Mouse (Mus musculus) CH12.LX (cell line): ENCODE results near the gene Trim31. TPM values are rescaled to one million over a fixed set of nuclear protein-coding genes. Genes with fewer than 3 reads are reported as not detected.

Source experiments
- DNase-seq: peaks from one replicate; pipeline ENCODE4 v3.0.0-alpha.2; 2013; ENCODE audit errors: extremely low read depth
- H3K27ac ChIP-seq: 2 replicates; pipeline ENCODE4 v1.5.1; 2012; ENCODE audit warnings: low read depth, mild to moderate bottlenecking, control low read depth, moderate library complexity; ENCODE audit not compliant: insufficient read depth
- H3K27me3 ChIP-seq: replicated peaks from 2 replicates; pipeline ENCODE3; 2012; ENCODE audit warnings: inconsistent platforms
- H3K36me3 ChIP-seq, 2 experiments: replicated peaks in 1 of 2; 2 replicates each; pipeline versions ENCODE3 to v1.6.1; 2012; ENCODE audit warnings: inconsistent platforms in 1 of 2, low read length in 1 of 2, mild to moderate bottlenecking in 1 of 2, mixed read lengths in 1 of 2, moderate library complexity in 1 of 2; ENCODE audit not compliant: control insufficient read depth in 1 of 2, insufficient read depth in 1 of 2
- H3K4me1 ChIP-seq, 2 experiments: 2 replicates each; pipeline ENCODE4 v1.6.1; 2012; ENCODE audit warnings: inconsistent platforms in 1 of 2, moderate library complexity in 1 of 2; ENCODE audit not compliant: insufficient read depth in 2 of 2, control insufficient read depth in 1 of 2
- H3K4me2 ChIP-seq: 2 replicates; pipeline ENCODE4 v1.6.1; 2012; ENCODE audit warnings: low read depth, mild to moderate bottlenecking, control low read depth; ENCODE audit not compliant: poor library complexity, insufficient read depth, severe bottlenecking
- H3K4me3 ChIP-seq, 3 experiments: fragments of 150-350 bp in 1 of 3; sonication (generic) in 1 of 3; replicated peaks in 1 of 3; 2 replicates each; pipeline versions ENCODE3 to v1.5.1; 2011 to 2012; ENCODE audit warnings: low read depth in 2 of 3, low read length in 2 of 3, mild to moderate bottlenecking in 2 of 3, moderate library complexity in 2 of 3, control low read depth in 1 of 3, improper control_type of control experiment in 1 of 3, inconsistent platforms in 1 of 3, mixed read lengths in 1 of 3; ENCODE audit not compliant: poor library complexity in 1 of 3
- H3K79me2 ChIP-seq: replicated peaks from 2 replicates; pipeline ENCODE4 v1.6.1; 2012; ENCODE audit warnings: mild to moderate bottlenecking, moderate library complexity; ENCODE audit not compliant: control insufficient read depth, poor library complexity, insufficient read depth, severe bottlenecking; ENCODE audit errors: extremely low read depth
- H3K9ac ChIP-seq: 2 replicates; pipeline ENCODE4 v1.6.1; 2012; ENCODE audit warnings: low read depth, mild to moderate bottlenecking, control low read depth, moderate library complexity; ENCODE audit not compliant: insufficient read depth
- H3K9me3 ChIP-seq: replicated peaks from 2 replicates; pipeline ENCODE3; 2012; ENCODE audit warnings: low read length, inconsistent platforms, mixed read lengths
- CHD1 ChIP-seq: IDR thresholded peaks from 2 replicates; pipeline ENCODE4 v1.6.1; 2012; ENCODE audit warnings: low read depth, low read length, improper control_type of control experiment, inconsistent platforms
- CHD2 ChIP-seq: IDR thresholded peaks from 2 replicates; pipeline ENCODE4 v1.6.1; 2011; ENCODE audit warnings: low read length, improper control_type of control experiment
- CTCF ChIP-seq, 2 experiments: IDR thresholded peaks in 1 of 2; conservative IDR thresholded peaks in 1 of 2; 2 replicates each; pipeline ENCODE4 v1.5.1; 2011 to 2012; ENCODE audit warnings: low read depth in 2 of 2, low read length in 2 of 2, improper control_type of control experiment in 1 of 2, inconsistent platforms in 1 of 2, mild to moderate bottlenecking in 1 of 2, moderate library complexity in 1 of 2
- E2F4 ChIP-seq: IDR thresholded peaks from 2 replicates; pipeline ENCODE4 v1.6.1; 2011; ENCODE audit warnings: low read depth, low read length, improper control_type of control experiment; ENCODE audit not compliant: insufficient replicate concordance
- EP300 ChIP-seq: IDR thresholded peaks from 2 replicates; pipeline ENCODE4 v1.6.1; 2011; ENCODE audit warnings: low read length, improper control_type of control experiment
- ETS1 ChIP-seq: conservative IDR thresholded peaks from 2 replicates; pipeline ENCODE4 v1.6.1; 2012; ENCODE audit warnings: low read depth, mild to moderate bottlenecking, inconsistent platforms, low read length, improper control_type of control experiment, moderate library complexity
- GABPA ChIP-seq: IDR thresholded peaks from 2 replicates; pipeline ENCODE4 v1.6.1; 2012; ENCODE audit warnings: low read depth, low read length, improper control_type of control experiment, inconsistent platforms; ENCODE audit not compliant: insufficient replicate concordance
- IRF4 ChIP-seq: IDR thresholded peaks from 2 replicates; pipeline ENCODE4 v1.6.1; 2014; ENCODE audit warnings: low read depth, mild to moderate bottlenecking, inconsistent platforms, low read length, improper control_type of control experiment
- JUND ChIP-seq: conservative IDR thresholded peaks from 2 replicates; pipeline ENCODE4 v1.6.1; 2011; ENCODE audit warnings: low read depth, low read length, improper control_type of control experiment
- KAT2A ChIP-seq: IDR thresholded peaks from 2 replicates; pipeline ENCODE4 v1.6.1; 2012; ENCODE audit warnings: low read length, improper control_type of control experiment, inconsistent platforms; ENCODE audit not compliant: insufficient replicate concordance
- MAFK ChIP-seq: IDR thresholded peaks from 2 replicates; pipeline ENCODE4 v1.6.1; 2011; ENCODE audit warnings: low read length, improper control_type of control experiment; ENCODE audit not compliant: insufficient replicate concordance
- MYC ChIP-seq: IDR thresholded peaks from 2 replicates; pipeline ENCODE4 v1.6.1; 2011; ENCODE audit warnings: low read depth, mild to moderate bottlenecking, improper control_type of control experiment, low read length
- PAX5 ChIP-seq: IDR thresholded peaks from 2 replicates; pipeline ENCODE4 v1.6.1; 2012; ENCODE audit warnings: low read length, inconsistent platforms, mixed read lengths
- POLR2AphosphoS2 ChIP-seq: IDR thresholded peaks from 2 replicates; pipeline ENCODE4 v1.6.1; 2011; ENCODE audit warnings: low read depth, low read length, improper control_type of control experiment
- RCOR1 ChIP-seq: conservative IDR thresholded peaks from 2 replicates; pipeline ENCODE4 v1.6.1; 2012; ENCODE audit warnings: low read depth, mild to moderate bottlenecking, inconsistent platforms, low read length, improper control_type of control experiment
- SIN3A ChIP-seq: IDR thresholded peaks from 2 replicates; pipeline ENCODE4 v1.6.1; 2012; ENCODE audit warnings: low read length, improper control_type of control experiment, inconsistent platforms
- UBTF ChIP-seq: IDR thresholded peaks from 2 replicates; pipeline ENCODE4 v1.6.1; 2012; ENCODE audit warnings: low read depth, mild to moderate bottlenecking, inconsistent platforms, low read length, improper control_type of control experiment, moderate library complexity
- dilution Hi-C: fragments of 300-500 bp; cut with MboI; formaldehyde crosslinking; loops from 2 replicates; pipeline ENCODE4 v1.14.3; 2020; ENCODE audit warnings: low sequenced_read_pairs; ENCODE audit not compliant: extremely low pct_unique_long_range_greater_than_20kb, extremely low pct_ligation_motif_present
- in situ Hi-C: fragments of 300-500 bp; cut with MboI; formaldehyde crosslinking; loops from 3 replicates; pipeline ENCODE4 v1.14.3; 2019; ENCODE audit warnings: low sequenced_read_pairs, low pct_ligation_motif_present, low pct_unique_long_range_greater_than_20kb, mixed read lengths
- polyA plus RNA-seq: library from polyadenylated mRNA; unstranded; fragments of >175 nt; gene quantifications from 2 replicates; pipeline ENCODE4 v1.2.1, GENCODE M21; 2012; ENCODE audit warnings: low read depth; ENCODE audit not compliant: insufficient read length
- total RNA-seq, 2 experiments: library from RNA; depleted of rRNA; stranded (reverse); fragments of 300-350 nt in 1 of 2; fragments of >200 nt in 1 of 2; gene quantifications; 2 replicates each; pipeline ENCODE4 v1.2.3; 2012 to 2014

The Trim31 gene
- total and polyA plus RNA-seq, 3 experiments = not detected

DNA sequence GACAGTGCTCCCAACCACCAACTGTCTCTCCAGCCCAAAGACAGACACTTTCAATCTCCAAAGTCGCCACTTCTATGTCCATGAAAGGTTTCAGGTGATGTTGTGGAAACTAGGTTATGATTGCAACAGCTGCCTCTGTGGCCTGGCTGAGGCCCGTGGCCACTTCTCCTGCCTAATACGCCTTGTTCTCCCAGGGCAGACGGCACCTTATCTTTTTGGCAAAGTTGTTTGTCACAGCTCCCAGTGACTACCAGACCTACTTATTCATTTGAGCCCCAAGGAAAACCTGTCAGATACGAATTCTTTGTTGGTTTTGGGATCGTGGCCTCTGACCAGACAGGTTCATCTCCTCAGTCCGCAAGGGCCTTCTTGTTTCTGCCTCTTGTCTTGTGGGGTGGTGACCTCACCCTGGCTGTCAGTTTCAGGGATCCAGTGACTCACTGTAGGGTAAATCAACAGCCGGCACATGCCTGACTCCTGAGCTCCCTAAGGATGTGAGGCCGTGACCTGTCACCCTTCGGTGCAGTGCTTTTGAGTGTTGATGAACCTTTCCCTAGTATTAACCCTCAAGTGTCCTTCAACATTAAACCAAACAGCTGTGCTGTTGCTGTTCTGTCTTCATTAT lies 29.7 kb downstream of the Trim31 start:
- in situ Hi-C loops = no loop called here
- Histone ChIP-seq H3K4me3 (no peak overlapping the region), H3K9ac (no peak overlapping the region), H3K79me2 (no peaks in the 10 kb centered on the region), H3K4me1 (peaks cover 0 to 12% of the 10 kb centered on the region in 2 experiments; a peak in 3 of 4 replicates), H3K4me2 (no peak overlapping the region), H3K27ac (no peak overlapping the region), H3K27me3 (peaks cover 13% of the 10 kb centered on the region), H3K36me3 (no peaks in the 10 kb centered on the region), H3K9me3 (no peaks in the 10 kb centered on the region)
- TF ChIP-seq EP300 (no peak), E2F4 (no peak), ETS1 (no peak), MYC (no peak), CHD1 (no peak), MAFK (no peak), KAT2A (no peak), CTCF (conservative IDR thresholded peaks at IDR 0.05 in 1 of 2, IDR thresholded peaks at IDR 0.05 in 1 of 2; ENCODE audit: low read depth in 2 of 2, low read length in 2 of 2) (no peak), PAX5 (no peak)
- dilution Hi-C loops = no loop called here
- no peak for DNase-seq

DNA sequence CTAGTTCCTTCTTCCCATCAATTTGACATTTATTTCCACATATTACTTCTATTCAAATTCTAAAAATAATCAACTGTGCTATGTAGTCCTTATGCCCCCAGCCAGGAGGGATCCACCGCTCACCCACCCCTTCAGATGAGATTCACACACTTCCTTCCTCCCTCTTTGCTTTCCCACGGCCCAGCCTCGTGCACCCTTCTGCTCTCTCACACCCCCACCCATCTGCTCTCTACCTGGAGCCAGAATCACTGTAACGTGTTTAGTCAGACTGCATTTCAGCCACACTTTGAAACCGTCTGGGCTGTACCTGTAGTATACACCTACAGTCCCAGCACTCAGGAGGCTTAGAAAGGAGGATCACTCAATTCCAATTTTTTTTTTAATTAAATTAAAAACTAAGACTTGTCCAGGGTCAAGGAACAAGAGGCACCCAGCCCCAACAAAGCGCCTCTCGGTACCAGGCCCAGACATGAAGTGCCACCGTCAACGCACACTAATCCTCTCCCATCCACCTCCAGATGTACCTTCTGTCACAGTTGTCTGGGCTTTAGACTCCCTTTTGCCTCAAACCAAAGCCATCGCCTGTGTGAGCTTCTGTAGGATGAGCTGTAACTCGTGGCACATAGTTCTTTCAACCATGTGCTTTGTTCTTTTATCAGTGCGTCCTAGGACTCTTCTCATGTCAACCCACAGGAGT lies 31.5 kb downstream of the Trim31 start:
- Histone ChIP-seq H3K9me3 (no peaks in the 10 kb centered on the region), H3K4me3 (no peak overlapping the region), H3K79me2 (no peaks in the 10 kb centered on the region), H3K9ac (no peak overlapping the region), H3K27ac (no peak overlapping the region), H3K4me1 (peaks cover 0 to 12% of the 10 kb centered on the region in 2 experiments; a peak in 3 of 4 replicates), H3K27me3 (peaks cover 12% of the 10 kb centered on the region)
- DNase-seq = no peak
- TF ChIP-seq CHD2 (no peak), UBTF (no peak), POLR2AphosphoS2 (no peak), RCOR1 (no peak), SIN3A (no peak), IRF4 (no peak), JUND (no peak), CTCF (conservative IDR thresholded peaks at IDR 0.05 in 1 of 2, IDR thresholded peaks at IDR 0.05 in 1 of 2; ENCODE audit: low read depth in 2 of 2, low read length in 2 of 2) (no peak), GABPA (no peak)
- TF ChIP-seq, all 38 proteins: peak for 0
- Histone ChIP-seq H3K4me2 (no peak overlapping the region), H3K36me3 (no peaks in the 10 kb centered on the region)
- dilution Hi-C loops (no loop called here), in situ Hi-C loops (no loop called here)
